Mouse (Mus musculus) brain, embryonic 14.5 days (tissue): ENCODE data around the gene Gm44965. TPM values are rescaled to one million over a fixed set of nuclear protein-coding genes. Genes with fewer than 3 reads are reported as not detected.
"Not testable (repeated sequence)": the region's sequence is repeated elsewhere in the genome, so short reads cannot be mapped to it uniquely, and the experiment has no call there.

Source experiments
- DNase-seq: peaks from one replicate; pipeline ENCODE4 v3.0.0-alpha.2; 2011; ENCODE audit warnings: low read depth
- CTCF ChIP-seq: fragments of 200-500 bp; IDR thresholded peaks from 2 replicates; pipeline ENCODE4 v1.5.1; 2012; ENCODE audit warnings: inconsistent platforms, mild to moderate bottlenecking, moderate library complexity, borderline replicate concordance; ENCODE audit not compliant: insufficient read depth, insufficient read length; ENCODE audit errors: extremely low read depth
- POLR2A ChIP-seq: fragments of 200-500 bp; IDR thresholded peaks from 2 replicates; pipeline ENCODE4 v1.6.1; 2012; ENCODE audit warnings: mild to moderate bottlenecking, inconsistent platforms, borderline replicate concordance; ENCODE audit not compliant: poor library complexity, insufficient read depth, insufficient read length, severe bottlenecking; ENCODE audit errors: extremely low read depth
- polyA plus RNA-seq: library from polyadenylated mRNA; depleted of rRNA; stranded (reverse); fragments of >200 nt; gene quantifications from 2 replicates; pipeline ENCODE4 v1.2.3, GENCODE M21; 2012

The Gm44965 gene
- polyA plus RNA-seq, 1 experiment = not detected

DNA sequence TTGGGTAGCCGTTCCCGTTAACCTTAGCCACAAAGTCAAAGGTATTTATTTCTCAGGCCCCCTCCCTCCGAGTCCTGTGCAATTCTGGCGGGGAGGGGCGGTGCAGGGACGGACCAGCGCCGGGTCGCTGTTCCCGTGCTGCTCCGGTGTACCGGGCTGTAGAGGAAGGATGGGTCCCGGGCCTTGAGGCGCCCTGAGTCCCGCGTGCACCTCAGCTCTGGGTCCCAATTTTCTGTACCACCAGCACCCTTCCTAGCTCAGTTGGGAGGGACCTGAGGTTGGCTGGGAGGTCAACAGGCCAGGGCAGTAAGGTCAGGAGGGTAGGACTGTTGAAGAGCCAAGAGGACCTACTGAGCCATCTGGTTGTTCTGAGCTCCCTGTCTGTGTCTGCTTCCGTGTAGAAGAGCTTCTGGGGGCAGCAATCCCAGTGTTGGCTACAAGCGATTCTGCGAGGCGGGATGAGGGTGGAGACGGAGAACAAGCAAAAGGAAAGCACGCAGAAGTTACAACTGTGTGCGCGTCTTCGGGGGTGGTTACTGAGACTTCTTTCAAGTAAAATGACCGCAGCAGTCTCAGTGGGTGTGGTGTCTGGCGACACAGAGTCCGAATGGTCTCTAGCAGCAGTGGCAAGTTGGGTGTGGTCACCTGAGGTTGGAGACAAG, 8.5 kb downstream of the Gm44965 start:
- TF ChIP-seq CTCF = no peak
- no peak; the same call in 1 of the 2 replicates for TF ChIP-seq POLR2A
- DNase-seq = peak; percentile 70

DNA sequence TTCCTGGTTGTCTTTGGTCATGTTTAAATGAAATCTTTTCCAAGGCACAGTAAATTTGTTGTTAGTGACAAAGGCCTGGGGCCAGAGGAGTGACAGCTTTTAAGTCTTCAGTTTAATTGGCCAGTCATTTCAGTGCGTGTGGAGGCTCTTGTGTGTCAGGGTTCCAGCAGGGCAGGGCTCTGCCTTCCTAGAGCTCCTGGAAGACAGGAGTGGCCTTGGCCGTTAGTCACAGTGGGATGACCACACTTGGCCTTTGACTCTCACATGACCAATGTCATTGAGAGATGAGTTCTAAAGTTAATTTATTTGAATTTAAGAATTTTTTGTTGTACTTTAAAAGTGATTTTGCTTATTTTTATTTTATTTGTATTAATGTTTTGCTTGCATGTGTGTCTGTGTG, 14.4 kb downstream of the Gm44965 start:
- no peak for DNase-seq
- TF ChIP-seq CTCF (no peak), POLR2A (no peak)

DNA sequence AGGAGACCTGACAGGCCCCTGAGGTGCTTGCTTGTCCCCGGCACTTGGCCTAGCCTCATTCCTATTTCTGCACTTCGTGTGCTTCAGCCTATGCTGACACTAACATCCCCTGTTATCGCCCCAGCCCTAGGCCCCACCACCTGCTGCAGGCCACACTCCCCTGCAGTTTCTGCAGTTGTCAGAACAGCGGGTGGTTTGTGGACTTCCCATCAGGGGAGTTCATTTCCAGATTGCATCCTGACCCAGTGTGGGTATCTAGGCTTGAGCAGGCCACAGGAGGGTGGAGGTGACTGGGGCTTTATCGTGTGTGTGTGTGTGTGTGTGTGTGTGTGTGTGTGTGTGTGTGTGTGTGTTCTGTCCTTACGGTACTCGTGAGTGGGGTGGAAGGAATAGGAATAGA, 15.8 kb downstream of the Gm44965 start:
- DNase-seq = no peak
- TF ChIP-seq POLR2A (no peak), CTCF (no peak)

DNA sequence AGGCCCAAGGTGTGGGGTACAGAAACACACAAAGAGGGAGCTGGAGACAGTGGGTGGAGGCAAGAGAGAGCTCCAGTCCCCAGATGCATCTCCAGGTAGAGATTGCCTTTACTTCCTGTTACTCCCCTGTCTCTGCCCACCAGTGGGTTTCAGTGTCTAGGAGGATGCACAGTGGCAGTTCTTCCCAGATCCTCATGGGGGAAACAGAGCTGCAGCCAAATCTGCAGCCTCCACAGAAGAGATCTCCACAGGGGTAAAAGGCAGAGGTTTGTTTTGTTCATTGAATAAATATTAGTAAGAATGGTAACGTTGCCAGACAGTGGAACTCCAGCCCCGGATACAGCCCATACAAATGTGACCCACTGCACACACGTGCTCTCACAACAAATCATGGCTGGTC, 16.9 kb downstream of the Gm44965 start:
- TF ChIP-seq POLR2A (no peak), CTCF (no peak)
- DNase-seq = no peak

DNA sequence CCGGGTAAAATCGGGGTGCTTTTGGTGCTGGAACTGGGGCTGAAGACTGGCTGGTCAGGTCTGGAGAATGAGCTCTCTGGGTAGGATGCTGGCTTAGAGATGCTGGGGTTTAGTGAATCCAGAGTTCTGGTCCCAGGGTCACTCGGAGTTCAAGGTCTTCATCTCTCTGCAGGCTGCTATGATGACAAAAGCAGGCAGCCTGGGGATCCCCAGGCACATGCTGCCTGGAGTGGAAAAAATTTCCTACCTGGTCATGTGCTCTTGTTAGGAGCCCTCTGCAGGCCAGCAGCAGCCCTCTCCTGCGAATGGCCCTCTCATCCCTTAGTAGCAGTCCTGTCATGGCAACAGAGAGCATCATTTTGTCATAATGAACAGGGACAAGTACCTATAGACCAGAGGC, 19.7 kb downstream of the Gm44965 start:
- DNase-seq = no peak
- no peak for TF ChIP-seq POLR2A
- TF ChIP-seq CTCF = no peak

DNA sequence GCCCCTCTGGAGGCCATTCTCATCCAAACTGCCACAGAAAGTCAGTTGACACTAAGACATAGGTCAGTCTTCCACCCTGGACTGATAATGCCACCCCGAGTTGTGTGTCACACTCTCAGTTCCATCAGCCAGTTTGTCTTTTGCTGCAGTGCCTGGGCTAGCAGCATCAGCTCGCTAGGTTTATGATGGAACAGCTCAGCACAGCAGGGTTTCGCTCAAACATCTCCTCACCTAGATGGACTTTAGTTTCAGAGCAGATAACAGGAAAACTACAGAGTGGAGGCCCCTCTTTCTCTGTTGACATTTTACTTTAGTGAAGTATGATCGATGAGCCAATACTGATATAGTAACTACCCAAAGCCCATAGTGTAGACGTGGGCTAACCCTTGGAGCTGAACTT, 21.0 kb downstream of the Gm44965 start:
- no peak for DNase-seq
- TF ChIP-seq CTCF (no peak), POLR2A (no peak)

DNA sequence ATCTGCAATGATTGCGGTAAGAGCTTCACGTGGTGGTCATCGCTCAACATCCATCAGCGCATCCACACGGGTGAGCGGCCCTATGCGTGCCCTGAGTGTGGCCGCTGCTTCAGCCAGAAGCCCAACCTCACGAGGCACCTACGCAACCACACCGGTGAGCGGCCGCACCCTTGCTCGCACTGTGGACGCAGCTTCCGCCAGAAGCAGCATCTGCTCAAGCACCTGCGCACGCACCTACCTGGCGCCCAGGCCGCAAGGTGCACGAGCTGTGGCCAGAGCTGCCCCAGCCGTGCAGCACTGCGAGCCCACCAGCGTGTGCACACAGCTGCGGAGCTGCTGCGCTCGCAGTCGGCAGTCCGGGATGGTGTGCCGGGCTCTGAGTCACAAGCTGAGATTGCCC, 26.3 kb downstream of the Gm44965 start:
- no peak for TF ChIP-seq CTCF
- no peak for TF ChIP-seq POLR2A
- no peak for DNase-seq

DNA sequence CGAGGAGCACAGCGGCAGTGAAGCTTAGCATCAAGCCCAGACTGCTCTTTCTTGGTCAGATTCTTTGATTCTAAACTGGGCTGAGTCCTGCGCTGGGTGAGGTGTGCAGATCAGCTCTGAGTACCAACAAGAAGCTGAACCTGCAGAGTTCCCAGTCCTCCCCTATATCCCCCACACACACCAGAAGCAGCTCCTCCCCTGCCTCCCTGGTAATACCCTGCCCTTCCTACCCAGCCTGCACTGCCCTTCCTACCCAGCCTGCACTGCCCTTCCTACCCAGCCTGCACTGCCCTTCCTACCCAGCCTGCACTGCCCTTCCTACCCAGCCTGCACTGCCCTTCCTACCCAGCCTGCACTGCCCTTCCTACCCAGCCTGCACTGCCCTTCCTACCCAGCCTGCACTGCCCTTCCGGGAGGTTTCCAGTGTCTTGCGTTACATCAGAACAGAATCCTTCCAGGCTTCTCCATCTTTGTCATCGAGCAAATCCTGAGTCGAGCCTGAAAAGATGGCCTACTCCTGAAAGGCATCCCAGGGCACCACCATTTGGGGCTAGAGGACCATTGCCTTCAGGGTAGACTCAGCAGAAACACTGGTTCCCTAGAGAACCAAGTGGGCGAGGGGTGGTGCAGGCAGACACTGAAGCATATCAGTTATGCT, 28.6 kb downstream of the Gm44965 start:
- DNase-seq = not testable (repeated sequence)

DNA sequence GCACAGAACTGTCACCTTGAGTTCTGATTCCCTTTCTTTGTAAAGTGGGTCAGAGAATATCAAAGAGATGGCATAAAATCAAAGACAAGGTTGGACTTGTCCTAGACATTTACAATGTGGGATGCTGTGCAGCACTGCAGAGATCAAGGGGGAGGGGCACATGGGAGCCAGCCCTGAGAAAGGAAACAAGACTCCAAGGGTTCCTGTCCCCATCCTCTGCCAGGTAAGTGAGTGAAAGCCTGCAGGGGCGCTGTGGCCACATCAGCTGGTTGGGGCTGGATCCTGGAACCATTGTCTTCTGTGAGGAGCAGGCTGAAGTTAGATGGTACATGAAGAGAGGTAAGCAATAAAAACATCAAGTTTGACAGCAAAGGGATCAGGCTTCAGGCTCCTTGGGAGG, 29.7 kb downstream of the Gm44965 start:
- DNase-seq = no peak
- no peak for TF ChIP-seq CTCF
- TF ChIP-seq POLR2A = no peak

DNA sequence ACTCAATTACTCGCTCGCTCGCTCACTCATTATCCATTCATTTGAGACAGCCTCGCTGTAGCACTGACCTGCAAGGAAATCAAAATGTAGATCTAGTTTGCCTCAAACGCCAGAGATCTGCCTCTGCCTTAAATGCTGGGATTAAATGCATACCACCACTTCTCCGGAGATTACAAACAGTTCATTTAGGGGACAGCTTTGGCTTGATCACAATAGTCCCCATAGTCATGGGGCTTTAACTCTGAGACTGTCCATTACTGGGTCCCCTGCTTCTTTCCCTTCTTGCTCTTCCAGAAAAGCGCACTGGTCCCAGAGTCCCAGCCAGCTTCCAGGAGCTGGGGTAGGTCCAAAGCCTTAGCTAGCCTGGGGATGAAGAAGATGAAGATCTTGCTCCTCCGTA, 32.7 kb downstream of the Gm44965 start, which contains the start of gene AI854703:
Gene AI854703 (plus strand): TSS at position 301 of the 400 bp plus-strand sequence.
- TF ChIP-seq POLR2A = no peak
- no peak for TF ChIP-seq CTCF
- peak; percentile 6 for DNase-seq

DNA sequence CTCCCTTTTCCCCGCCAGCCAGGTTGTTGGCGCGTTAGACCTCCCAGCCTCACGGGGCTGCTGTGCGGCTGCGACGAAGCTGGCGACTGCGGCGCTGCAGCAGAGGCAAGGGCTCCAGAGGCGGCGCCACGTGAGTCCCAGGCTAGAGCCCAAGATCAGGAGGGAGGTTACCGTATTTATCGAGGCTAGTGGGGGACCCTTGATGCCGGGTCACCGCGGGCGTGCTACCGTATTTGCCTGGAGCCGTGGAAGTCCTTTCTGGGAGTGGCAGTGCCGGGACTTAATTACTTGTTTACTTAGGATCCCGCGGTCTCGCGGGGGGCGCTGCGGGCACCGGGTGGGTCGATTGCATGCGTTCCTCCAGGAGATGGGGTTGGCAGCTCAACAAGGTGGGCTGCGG, 33.2 kb downstream of the Gm44965 start:
- no peak for TF ChIP-seq POLR2A
- TF ChIP-seq CTCF = no peak
- DNase-seq = peak; percentile 76

DNA sequence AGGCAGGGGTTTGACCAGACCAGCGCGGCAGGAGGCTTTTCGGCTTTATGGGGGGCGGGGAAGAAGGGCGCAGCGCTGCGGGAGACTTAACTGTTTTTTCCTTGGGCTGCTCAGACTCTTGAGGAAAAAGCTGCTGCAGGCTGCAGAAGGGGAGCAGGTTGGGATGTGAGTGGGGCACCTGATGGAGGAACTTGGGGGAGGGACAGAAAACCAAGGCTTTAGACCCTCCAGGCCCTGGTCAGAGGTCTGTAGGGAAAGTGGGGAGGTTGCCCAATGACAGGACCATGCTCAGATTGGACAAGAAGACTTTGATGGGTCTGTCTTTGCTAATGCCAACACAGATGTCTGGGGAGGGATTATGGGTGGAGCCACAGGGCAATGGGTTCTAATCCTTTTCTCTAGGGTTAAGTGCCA, 33.8 kb downstream of the Gm44965 start:
- TF ChIP-seq POLR2A (no peak), CTCF (no peak)

More for the DNA sequence above, 33.8 kb downstream of the Gm44965 start:
- no peak for DNase-seq
